8 mouse cellular contexts compared by ENCODE assay signal in the genomic region with DNA sequence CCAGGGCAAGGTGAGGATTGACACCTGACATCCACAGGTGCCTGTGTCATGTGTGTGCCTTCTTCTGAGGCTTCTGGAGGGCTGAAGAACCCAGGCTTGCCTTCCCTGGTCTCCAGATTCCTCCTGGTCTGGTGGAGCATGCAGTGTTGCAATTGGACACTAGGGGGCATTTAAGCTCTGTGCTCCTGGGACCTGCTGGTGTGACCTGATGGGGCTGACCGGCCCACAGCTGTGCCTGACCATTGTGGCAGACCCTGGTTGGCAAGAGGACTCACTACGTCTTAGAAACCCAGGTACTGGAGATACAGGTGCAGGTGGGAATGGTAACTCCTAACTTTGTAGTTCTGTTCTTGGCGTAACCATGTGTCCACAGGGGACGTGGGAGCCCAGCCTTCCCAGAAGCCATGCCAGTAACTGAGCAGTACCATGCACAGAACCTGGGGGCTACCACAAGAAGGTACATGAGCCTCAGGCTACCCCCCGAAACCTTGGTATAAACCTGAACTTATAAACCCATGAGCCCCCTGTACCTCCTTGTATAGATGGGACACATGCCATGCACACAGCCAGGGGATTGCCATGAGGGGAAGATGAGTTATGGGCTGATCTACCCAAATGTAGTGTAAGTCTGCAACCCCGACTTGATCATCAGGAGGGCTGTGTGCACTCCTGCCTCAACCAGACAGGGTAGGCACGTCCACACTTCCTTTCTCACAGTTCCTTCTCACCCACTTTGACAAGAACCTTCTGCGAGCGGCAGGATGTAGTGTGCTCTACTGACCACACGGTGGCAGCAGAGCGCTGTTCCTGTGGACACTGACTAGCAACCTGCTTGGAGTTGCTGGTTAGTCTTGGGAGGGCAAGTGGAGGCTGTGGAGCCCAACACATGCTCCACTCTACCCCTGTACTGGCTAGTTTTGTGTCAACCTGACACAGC. TPM values are rescaled to one million over a fixed set of nuclear protein-coding genes. Genes with fewer than 3 reads are reported as not detected.
DNase-seq lines count a peak whose midpoint lies in the region; ATAC-seq and TF ChIP-seq lines count a peak whose summit lies in the region.

No protein-coding gene starts in this region.

- TF ChIP-seq EP300 in liver, embryonic 14.5 days (IDR thresholded peaks at IDR 0.05; ENCODE audit: low read depth): no peak

- no peak overlapping the region for H3K4me3 ChIP-seq in liver, embryonic 14.5 days (ENCODE audit: insufficient read depth in 1 of 2, low read depth in 2 of 2, low read length in 2 of 2)
- no peak overlapping the region for H3K4me3 ChIP-seq in neural tube, embryonic 13.5 days
- H3K4me3 ChIP-seq in testis, adult 2 months (ENCODE audit: control insufficient read depth, low read depth, low read length): no peak overlapping the region

- 18% methylated on average over 11 of the region's 11 CpGs for WGBS in liver, embryonic 14.5 days (ENCODE audit: insufficient replicate concordance)
- WGBS in neural tube, embryonic 13.5 days: 29% methylated on average over 11 of the region's 11 CpGs

- no peaks in the 10 kb centered on the region for H3K27me3 ChIP-seq in liver, embryonic 14.5 days (ENCODE audit: control insufficient read depth, insufficient read depth, low read length)
- no peaks in the 10 kb centered on the region for H3K27me3 ChIP-seq in neural tube, embryonic 13.5 days
- no peaks in the 10 kb centered on the region for H3K27me3 ChIP-seq in testis, adult 2 months (ENCODE audit: control insufficient read depth, insufficient read depth, low read length)

- peak; percentile 98 for TF ChIP-seq CTCF in liver, embryonic 14.5 days (IDR thresholded peaks at IDR 0.05; ENCODE audit: low read depth)
- TF ChIP-seq CTCF in testis, adult 2 months (IDR thresholded peaks at IDR 0.05; ENCODE audit: control insufficient read depth, insufficient read depth, insufficient replicate concordance, low read depth, low read length): peak; percentile 99

- H3K9me3 ChIP-seq in liver, embryonic 14.5 days (ENCODE audit: control insufficient read depth, low read length): no peaks in the 10 kb centered on the region
- H3K9me3 ChIP-seq in neural tube, embryonic 13.5 days: no peaks in the 10 kb centered on the region

- no peak overlapping the region for H3K27ac ChIP-seq in liver, embryonic 14.5 days
- H3K27ac ChIP-seq in neural tube, embryonic 13.5 days (replicated peaks): no peak overlapping the region
- no peak overlapping the region for H3K27ac ChIP-seq in testis, adult 2 months (ENCODE audit: control insufficient read depth, insufficient read depth, low read depth, low read length)

- no peaks in the 10 kb centered on the region for H3K4me1 ChIP-seq in liver, embryonic 14.5 days (replicated peaks; ENCODE audit: control insufficient read depth in 2 of 2, insufficient read depth in 2 of 2, low read length in 1 of 2)
- no peaks in the 10 kb centered on the region for H3K4me1 ChIP-seq in neural tube, embryonic 13.5 days (replicated peaks)
- H3K4me1 ChIP-seq in testis, adult 2 months (ENCODE audit: control insufficient read depth, insufficient read depth, low read length): peaks cover 5% of the 10 kb centered on the region

- ATAC-seq in liver, embryonic 14.5 days (ENCODE audit: insufficient read depth): no peak; the same call in 1 of the 2 replicates
- peak; percentile 24; the same call in 1 of the 2 replicates for ATAC-seq in neural tube, embryonic 13.5 days (ENCODE audit: low read depth)

- no peak overlapping the region for H3K9ac ChIP-seq in liver, embryonic 14.5 days (replicated peaks)
- no peak overlapping the region for H3K9ac ChIP-seq in neural tube, embryonic 13.5 days

- peak; percentile 88 for DNase-seq in 416B (ENCODE audit: low read depth)
- peak; percentile 63 to 70 for DNase-seq in adrenal gland, adult 18-20 months (ENCODE audit: low spot score in 2 of 2)
- DNase-seq in embryo, embryonic 11 days: peak; percentile 76
- DNase-seq in heart, adult 8-10 months (ENCODE audit: low spot score): peak; percentile 44
- DNase-seq in kidney, postnatal 10 days: peak; percentile 82
- peak in 1 of 3 experiments; percentile 66 for DNase-seq in liver, embryonic 14.5 days (ENCODE audit: low read depth in 3 of 3, low spot score in 3 of 3)

- no peak for TF ChIP-seq POLR2A in testis, adult 2 months (IDR thresholded peaks at IDR 0.05; ENCODE audit: control insufficient read depth, low read depth, low read length)

- no peaks in the 10 kb centered on the region for H3K36me3 ChIP-seq in liver, embryonic 14.5 days (replicated peaks; ENCODE audit: control insufficient read depth, insufficient read depth, low read depth)
- H3K36me3 ChIP-seq in neural tube, embryonic 13.5 days: no peaks in the 10 kb centered on the region
- no peaks in the 10 kb centered on the region for H3K36me3 ChIP-seq in testis, adult 2 months (ENCODE audit: control insufficient read depth, insufficient read depth, low read length)

- H3K4me2 ChIP-seq in liver, embryonic 14.5 days (ENCODE audit: low read depth): no peak overlapping the region
- H3K4me2 ChIP-seq in neural tube, embryonic 13.5 days: no peak overlapping the region

RNA-seq across cellular contexts. Expression of gene Tmem121, which starts 31.8 kb away (rescaled TPM):
- total RNA-seq in adrenal gland, adult 18-20 months (2021): 1 to 10 TPM; 5.4 to 7.2 TPM
- under 1 TPM in 2 of 4 experiments, not detected in 2; 0.16 to 0.22 TPM for total RNA-seq in heart, adult 8-10 months (2022)
- 0.29 and 0.54 TPM in 2 replicates for polyA plus RNA-seq in liver, embryonic 14.5 days (2012; rRNA removed)
- polyA plus RNA-seq in liver, embryonic 14.5 days (2014; fragmentation: Nextera tagmentation; extraction: Ambion mirVana): 0.11 TPM in 1 of 2 replicates, not detected in the other
- polyA plus RNA-seq in neural tube, embryonic 13.5 days (2015; fragmentation: Nextera tagmentation; extraction: Ambion mirVana): 33.5 and 33.9 TPM in 2 replicates
- 1.0 and 1.3 TPM in 2 replicates for polyA plus RNA-seq in testis, adult 2 months (2012; rRNA removed)

Comparison
In these comparisons a context has a peak if more than half of its experiments do, and no peak if none do; other contexts are left out.
1. RNA of gene Tmem121, which starts 31.8 kb away (polyA plus RNA-seq): 33.5 to 33.9 TPM in neural tube, embryonic 13.5 days; 1.0 to 1.3 TPM in testis, adult 2 months and 0.11 to 0.54 TPM in liver, embryonic 14.5 days; every median in the first group is over 10 times any median in the second.